Mouse (Mus musculus) heart, postnatal 36 days (tissue): ENCODE measurements around the gene Hsp90b1. TPM values are rescaled to one million over a fixed set of nuclear protein-coding genes. Genes with fewer than 3 reads are reported as not detected.
A peak's percentile ranks its signal among the peaks of the same experiment; 100 is the strongest.
"Not testable (repeated sequence)": the region's sequence is repeated elsewhere in the genome, so short reads cannot be mapped to it uniquely, and the experiment has no call there.

Experiments
- DNase-seq, 2 experiments: peaks; one replicate each; pipeline ENCODE4 v3.0.0; 2021 to 2022
- intact Hi-C: fragments of 180-260 bp; cut with DNase I; formaldehyde crosslinking; loops from one replicate; pipeline ENCODE4 v1.15.1; 2025
- total RNA-seq, 2 experiments: library from RNA; stranded (reverse); gene quantifications; 2 replicates each; pipeline ENCODE4 v1.2.3; 2021

The Hsp90b1 gene
- total RNA-seq, result 100 to 1,000 TPM; 360 to 389 TPM

DNA sequence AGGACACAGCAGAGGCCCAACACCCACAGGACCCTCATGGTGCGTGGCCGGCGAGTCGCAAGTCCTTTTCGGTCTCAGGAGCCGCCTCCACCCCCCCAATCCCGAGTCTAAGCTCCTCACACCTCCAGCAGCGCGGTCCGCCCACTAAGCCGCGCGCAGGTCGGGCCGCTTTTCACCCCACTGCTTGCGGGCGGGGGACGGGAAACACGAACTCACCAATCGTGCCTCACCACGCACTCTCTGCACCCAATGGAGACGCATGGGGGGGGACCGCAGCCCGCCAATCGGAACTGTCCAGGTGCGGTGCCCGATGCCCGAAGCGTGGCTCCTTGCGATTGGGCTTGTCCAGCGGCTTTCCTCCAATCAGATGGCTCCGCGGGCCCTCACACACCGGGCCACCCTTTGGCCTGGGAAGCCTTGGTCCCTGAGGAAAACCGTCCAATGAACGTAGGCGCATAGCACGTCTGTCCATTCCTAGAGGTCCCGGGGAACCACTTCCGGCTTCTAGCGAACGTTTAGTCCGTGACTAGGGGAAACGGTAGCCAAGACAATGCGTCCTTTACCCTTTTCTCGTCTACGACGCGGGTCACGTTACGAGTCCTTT is at the start of gene Hsp90b1, which contains the start of gene Ttc41:
Gene Hsp90b1, minus strand, starts transcription at position 192 of the 604 bp plus-strand sequence.
Gene Ttc41, plus strand, starts transcription at position 494 of the 604 bp plus-strand sequence.
- DNase-seq, result peak; percentile 95
- intact Hi-C loops, result loop anchor here (2.0 to 10.0 kb wide), 3 partner anchors 25 to 751 kb away; partner anchors contain the start of genes Fbxo7 and Rtcb

DNA sequence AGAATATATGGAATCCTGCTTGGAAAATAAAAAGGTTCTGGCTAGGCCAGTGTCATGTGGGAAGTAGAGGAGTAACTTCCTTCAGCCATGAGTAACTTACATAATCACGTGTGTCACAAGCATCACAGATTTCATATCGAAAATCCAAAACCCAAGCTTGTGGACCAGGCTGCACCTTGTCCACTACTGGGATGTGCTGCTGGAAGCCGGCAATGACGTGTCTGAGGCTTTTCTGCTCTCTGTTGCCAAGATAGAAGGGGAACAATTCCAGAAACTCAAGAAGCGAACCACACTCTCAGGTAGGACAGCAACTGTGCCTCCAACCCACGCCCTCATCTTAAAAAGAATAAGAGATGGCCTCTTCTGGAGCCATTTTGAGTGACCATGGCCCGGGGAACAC is 39.0 kb upstream of the Hsp90b1 start:
- DNase-seq, result no peak
- intact Hi-C loops, result no loop called here

DNA sequence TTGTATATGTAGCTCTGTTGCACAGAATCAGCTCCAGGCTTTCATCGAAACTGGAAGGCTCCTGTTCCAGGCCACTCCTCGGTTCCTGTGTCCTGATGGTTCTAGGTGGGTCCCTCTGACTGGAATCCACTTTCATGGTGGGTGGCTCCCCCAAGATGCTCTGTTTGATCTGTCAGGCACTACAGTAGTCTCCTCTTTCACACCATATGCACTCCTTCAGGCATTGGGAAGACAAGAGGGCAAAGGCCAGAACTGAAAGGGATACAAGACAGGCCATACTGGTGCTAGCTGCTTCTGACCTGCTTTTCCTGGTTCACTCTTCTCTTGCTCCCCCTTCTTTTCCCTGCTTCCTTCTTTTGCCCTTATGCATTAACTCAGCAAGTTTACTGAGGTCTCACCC is 37.6 kb upstream of the Hsp90b1 start:
- intact Hi-C loops, result no loop called here
- no peak for DNase-seq

DNA sequence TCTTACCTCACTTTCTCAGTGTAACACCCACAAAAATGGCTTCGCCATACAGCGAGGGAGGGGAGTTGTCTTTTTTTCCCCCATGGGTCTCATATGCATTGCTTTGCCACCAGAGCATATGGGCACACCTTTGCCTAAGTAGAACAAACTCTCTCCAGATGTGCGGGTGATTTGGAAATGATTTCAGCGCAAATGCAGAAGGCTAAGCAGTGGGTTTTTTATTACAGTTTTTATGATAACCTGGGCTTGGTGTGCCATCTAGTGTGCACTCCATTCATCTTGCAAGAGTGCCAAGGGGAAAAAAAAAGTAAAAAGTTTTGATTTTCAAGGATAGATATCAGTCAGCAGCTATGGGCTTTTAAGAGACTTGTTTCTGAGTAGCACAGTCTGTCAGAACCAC is 29.7 kb upstream of the Hsp90b1 start:
- DNase-seq, result no peak
- intact Hi-C loops, result no loop called here

DNA sequence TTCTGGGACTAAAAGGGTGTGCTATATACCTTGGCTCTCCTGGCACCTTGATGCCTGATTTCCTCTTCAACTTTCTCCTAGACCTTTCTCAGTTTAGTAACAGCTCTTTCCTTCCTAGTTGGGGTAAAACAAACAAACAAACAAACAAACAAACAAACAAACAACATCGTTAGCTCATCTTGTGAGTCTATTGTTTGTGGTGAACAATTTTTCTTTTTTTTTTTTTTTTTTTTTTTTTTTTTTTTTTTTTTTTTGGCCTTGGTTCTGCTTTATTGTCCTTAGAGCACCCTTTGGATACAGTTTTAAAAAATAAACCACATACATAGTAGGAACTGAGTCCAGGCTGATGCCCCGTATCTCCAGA is 26.2 kb upstream of the Hsp90b1 start:
- intact Hi-C loops, result loop anchor here (2.0 kb wide), 3 partner anchors 27 to 257 kb away; partner anchors contain the start of genes Hsp90b1 and Ttc41
- no peak for DNase-seq

DNA sequence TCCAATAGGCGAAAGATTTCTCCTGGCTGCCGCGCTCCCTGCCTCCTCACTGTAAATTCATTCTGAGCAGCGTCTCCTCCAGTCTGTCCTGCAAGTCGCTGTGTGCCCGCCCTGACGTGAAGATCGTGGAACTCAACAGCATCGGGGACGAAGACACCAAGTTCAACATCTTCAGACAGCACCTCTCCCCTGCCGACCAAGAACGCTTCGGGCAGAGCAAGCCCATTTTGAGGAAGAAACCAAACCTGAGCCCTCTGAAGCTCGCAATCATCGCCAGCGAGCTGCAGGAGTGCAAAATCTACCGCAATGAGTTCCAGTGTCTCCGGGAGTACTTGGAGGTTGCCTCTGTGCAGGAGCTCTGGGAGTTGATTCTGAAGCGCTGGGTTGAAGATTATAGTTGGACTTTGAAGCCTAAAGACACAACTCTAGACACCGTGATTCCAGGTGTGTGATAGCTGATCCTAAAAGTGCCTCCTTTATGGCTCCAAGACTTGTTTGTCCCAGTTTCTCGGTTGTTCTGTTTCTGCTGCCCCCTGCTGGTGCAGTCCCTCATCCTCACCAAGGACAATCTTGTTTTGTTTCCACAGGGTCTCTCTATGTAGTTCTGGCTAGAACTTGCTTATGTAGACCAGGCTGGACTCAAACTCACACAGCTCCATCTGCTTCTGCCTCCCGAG is 25.7 kb upstream of the Hsp90b1 start:
- intact Hi-C loops, result loop anchor here (2.0 kb wide), 3 partner anchors 26 to 256 kb away; partner anchors contain the start of genes Hsp90b1 and Ttc41
- peak; percentile 85 to 90 for DNase-seq

DNA sequence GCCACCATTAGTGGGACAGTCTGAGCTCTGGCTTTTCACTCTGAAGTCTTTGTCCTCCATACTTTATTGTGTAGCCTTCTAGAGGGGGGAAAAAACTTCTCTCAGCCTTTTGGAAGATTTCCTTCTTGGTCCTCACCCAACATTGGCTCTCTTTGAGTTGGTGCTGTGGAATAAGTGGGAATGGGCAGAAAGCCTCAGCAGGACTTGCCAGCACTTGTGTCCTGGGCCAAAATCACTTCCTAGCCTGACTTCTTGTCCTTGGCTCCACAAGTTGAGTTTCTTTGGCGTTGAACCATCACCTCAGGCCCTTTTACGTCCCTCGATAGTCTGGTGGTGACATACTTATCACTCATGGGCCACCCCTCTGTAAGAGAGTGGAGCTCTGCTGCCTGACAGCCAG is 22.9 kb upstream of the Hsp90b1 start:
- peak in 1 of 2 experiments; percentile 15 for DNase-seq
- intact Hi-C loops, result no loop called here

DNA sequence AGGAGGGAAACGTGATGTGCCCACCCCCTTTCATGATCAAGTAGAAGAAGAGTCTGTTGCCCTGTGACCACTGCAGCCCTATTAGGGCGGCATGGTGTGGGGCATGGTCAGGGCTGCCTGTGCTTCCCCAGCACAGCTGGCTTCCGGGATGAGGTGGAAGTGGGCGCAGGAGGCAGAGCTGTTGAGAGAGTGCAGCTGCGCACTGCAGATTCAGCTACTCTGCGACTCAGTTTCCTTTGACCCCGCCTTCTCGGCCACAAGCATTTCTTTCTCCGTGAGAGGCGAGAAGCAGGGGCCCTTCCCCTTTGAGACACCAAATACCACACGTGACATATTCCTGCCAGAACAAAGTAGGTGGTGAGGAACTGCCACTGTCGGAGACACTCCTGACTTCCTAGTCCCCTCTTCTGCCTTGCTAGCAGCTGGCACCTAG is 22.3 kb upstream of the Hsp90b1 start:
- peak; percentile 24 to 37 for DNase-seq
- intact Hi-C loops, result no loop called here

DNA sequence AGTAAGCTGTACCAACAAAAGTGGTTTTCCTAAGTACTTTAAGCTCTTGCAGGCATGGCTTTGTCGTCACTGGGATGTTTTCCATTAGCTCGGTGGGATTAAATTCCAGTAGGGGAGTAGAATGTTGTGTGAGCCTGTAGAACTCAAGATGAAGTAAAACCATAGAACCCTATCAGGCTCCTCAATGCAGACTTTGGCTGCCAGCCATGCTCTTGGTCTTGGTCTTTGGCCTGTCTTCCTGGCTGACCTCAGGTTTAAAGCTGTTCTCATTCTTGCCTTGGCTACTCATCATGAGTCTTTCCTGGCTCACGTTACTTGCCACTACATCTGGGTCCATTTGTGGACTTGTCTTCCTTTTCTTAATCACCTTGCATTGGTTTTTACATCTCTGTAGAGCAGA is 6.8 kb upstream of the Hsp90b1 start:
- no peak for DNase-seq
- intact Hi-C loops, result no loop called here

DNA sequence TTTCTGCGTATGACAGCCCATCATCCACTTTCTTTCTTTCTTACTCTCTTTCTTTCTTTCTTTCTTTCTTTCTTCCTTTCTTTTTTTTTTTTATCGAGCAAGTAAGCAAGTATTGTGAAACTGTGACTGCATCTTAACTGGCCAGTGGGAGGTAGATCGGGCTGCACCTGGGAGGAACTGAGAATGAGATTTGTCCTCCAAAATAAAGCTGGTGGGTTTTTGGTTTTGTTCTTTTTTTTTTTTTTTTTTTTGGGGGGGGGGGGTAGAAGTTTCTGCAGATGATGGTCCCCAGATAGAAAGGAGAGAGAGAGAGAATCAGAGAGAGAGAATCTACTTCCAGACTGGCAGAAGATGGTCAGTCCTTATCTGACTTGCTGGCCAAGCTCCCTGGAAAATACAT is 1.8 kb upstream of the Hsp90b1 start:
- no peak for DNase-seq
- intact Hi-C loops, result loop anchor here (2.0 to 10.0 kb wide), 3 partner anchors 72 to 752 kb away; partner anchors contain the start of genes Fbxo7, Nt5dc3 and Rtcb

DNA sequence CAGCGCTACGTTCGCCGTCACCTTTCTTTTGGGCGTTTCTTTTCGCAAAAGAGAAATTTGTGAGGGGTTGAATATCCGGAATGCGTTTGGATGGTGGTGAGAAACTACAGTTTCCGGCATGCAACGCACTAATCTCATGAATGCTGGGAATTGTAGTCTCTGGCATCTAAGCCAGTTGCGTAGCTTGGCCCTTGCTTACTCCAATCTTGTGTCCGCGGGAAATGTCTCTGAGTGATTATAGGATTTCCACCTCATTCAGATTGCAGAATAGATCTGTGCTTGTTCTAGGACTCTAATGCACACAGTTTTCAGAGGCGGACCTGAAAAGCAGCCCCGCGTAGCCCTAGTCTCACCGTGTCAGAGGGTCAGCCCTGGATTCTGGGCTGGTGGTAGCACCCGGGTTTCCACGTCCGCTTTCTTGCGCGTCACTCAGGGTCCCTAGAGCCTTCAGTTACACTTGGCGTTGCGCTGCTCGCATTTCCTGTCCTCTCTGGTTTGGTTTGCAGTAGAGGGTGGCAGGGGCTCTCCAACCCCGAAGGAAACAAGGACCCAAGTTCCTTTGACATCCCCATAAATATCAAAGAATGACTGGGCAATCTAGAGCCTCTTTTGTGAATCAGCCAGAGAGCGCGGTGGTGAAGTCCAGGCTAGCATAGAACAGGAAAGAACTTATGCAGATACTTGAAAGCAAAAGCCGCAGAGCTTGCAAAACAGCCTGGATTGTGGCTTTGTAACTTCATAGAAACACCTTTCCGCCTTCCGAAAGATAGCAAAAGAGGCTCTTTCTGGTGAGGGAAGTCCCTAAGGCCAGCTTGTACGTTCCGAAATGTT is 828 bp upstream of the Hsp90b1 start:
- peak; percentile 78 to 90 for DNase-seq
- intact Hi-C loops, result loop anchor here (2.0 to 10.0 kb wide), 4 partner anchors 25 to 751 kb away; partner anchors contain the start of genes Fbxo7, Nt5dc3 and Rtcb

DNA sequence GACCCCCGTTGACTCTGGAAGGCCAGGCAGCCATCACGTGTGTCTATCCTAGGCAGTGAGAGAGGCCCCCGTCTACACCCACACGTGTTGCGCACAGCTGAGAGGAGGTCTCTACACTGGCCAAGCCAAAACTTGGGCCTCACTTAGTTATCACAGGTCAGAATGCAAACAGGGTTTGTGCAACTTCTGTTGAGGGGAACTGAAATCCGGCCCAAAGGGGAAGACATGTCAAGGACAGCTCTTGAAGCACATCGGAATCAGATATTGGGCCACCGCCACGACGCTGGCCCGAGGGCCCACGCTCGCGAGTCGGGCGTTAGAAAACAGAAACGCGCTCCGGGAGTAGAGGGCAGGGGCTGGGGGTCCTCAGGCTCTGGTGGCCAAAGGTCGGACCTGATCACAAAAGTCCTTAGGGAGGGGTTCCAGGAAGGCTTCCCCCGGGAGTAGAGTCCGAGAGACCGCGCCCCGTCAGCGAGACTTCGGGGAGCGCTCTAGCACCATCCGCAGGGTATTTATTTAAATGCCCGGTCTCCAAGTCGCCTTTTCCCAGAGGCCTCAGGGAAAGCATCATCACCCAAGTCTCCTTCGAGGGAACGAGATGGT is 619 bp downstream of the Hsp90b1 start:
- DNase-seq, result peak; percentile 41 to 52
- intact Hi-C loops, result loop anchor here (2.0 to 10.0 kb wide), 3 partner anchors 26 to 750 kb away; partner anchors contain the start of genes Fbxo7 and Rtcb

DNA sequence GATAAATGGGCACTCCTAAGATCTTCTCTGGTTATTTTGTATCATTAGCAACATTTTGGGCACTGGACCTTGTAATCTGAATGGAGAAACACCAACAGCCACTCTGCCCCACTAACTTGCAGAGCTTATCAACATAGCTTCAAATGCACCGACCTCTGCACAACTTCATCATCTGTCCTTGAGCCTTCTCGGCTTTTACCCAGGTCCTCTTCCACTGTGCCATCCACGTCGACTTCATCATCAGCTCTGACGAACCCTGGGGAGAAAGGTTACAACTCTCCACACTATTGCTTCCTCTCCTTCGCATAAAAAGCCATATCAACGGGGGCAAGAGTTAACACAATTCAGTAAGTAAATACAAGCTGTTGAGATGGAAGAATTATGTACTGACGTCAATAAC is 1.2 kb downstream of the Hsp90b1 start:
- no peak for DNase-seq
- intact Hi-C loops, result loop anchor here (2.0 to 10.0 kb wide), 3 partner anchors 27 to 749 kb away; partner anchors contain the start of genes Fbxo7 and Rtcb

DNA sequence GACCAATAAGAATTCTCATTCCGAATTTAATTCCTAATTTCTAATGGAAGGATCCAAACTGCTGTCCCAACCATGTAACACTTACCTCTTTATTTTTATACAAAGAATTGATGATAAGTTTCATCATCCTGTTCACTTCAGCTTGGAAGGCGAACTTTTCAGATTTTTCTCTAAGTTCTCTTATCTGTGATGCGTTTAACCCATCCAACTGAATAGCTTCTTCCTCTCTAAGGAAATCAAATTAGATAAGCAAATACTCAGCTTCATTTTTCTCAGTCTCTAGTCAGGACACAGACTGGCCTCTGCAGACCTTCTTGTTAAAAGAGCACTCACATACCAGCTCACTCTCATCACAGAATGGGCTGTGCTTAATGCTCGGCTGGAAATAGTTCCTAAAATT is 1.9 kb downstream of the Hsp90b1 start:
- intact Hi-C loops, result loop anchor here (10.0 kb wide), 2 partner anchors 679 to 749 kb away; partner anchors contain the start of genes Fbxo7 and Rtcb
- DNase-seq, result no peak

DNA sequence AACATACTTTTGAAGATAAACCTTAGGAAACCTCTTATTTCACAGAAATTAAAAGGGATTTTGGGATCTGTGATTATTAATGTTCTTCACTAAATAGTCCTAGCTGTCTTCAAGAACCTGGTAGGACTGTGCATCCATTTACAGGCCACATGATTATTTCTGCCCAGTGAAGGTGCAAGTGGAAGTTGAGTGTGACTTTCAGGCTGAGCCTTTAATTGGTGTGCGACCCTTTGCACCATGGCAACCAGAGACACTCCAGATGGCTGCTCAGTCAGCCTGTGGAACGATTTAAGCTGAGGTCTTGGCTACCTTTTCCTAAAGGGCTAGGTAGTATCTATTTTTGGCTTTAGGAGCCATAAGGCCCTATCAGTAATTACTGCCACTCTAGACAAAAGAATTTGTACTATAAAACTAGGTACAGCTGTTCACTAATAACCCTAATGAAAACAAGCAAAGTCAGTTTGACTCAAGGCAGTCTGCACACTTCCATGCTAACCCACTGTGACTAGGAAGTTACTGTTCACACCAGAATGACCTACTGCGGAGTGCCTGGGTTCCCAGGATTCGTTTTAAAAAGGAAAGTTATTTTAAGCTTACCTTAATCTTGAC is 2.9 kb downstream of the Hsp90b1 start:
- intact Hi-C loops, result loop anchor here (10.0 kb wide), 2 partner anchors 678 to 748 kb away; partner anchors contain the start of genes Fbxo7 and Rtcb
- no peak for DNase-seq

DNA sequence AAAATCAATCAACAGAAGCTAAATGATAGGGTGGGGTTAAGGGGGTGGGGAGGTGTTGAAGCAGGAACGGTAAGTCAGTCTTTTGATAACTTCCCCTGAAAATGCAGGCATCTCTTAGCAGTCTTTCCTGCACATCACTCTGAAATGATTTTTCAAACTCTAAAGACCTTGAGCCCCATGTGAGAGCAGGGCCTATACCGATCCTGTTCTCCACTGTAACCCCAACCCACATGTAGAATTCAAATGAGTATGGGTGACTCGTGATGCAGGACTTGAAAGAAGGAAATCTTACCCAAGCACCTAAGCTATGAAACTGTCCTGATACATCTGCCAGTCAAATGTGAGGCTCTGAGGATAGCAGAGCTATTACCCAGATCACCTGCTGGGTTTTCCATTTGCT is 4.3 kb downstream of the Hsp90b1 start:
- no peak for DNase-seq
- intact Hi-C loops, result loop anchor here (10.0 kb wide), 2 partner anchors 676 to 746 kb away; partner anchors contain the start of genes Fbxo7 and Rtcb

DNA sequence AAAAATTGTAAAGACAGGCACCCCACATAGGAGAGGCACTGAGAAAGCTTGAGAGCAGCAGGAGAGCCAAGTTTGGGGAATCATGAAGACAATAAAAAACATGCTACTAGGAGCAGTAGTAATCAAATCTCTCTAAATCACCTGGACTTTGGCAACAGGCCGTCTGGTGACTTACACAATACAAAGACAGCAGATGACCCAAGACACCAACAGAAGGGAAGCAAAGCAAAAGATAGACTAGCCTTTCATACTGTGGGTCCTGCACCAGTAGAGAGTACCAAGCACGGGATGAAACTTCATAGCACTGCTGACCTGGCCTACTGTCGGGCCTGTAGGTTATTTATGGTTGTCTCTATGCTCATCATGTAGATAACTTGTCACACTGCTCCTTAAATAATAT is 5.1 kb downstream of the Hsp90b1 start:
- intact Hi-C loops, result loop anchor here (10.0 kb wide), 2 partner anchors 675 to 745 kb away; partner anchors contain the start of genes Fbxo7 and Rtcb
- DNase-seq, result no peak

DNA sequence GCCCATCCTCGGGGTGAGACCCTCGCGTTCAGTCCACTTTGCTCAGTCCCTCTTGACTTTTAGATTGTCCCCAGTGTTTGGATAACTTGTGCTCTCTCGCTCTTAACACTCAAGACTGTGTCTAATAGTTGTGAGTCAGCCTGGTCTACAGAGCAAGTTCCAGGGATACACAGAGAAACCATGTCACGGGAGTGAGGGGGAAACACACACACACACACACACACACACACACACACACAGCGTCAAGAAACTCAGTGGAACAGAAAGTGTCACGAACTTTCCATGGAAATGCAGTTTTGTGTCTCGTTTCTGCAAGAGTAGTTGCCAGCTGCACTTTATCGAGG is 19.3 kb downstream of the Hsp90b1 start:
- intact Hi-C loops, result not testable (repeated sequence)

DNA sequence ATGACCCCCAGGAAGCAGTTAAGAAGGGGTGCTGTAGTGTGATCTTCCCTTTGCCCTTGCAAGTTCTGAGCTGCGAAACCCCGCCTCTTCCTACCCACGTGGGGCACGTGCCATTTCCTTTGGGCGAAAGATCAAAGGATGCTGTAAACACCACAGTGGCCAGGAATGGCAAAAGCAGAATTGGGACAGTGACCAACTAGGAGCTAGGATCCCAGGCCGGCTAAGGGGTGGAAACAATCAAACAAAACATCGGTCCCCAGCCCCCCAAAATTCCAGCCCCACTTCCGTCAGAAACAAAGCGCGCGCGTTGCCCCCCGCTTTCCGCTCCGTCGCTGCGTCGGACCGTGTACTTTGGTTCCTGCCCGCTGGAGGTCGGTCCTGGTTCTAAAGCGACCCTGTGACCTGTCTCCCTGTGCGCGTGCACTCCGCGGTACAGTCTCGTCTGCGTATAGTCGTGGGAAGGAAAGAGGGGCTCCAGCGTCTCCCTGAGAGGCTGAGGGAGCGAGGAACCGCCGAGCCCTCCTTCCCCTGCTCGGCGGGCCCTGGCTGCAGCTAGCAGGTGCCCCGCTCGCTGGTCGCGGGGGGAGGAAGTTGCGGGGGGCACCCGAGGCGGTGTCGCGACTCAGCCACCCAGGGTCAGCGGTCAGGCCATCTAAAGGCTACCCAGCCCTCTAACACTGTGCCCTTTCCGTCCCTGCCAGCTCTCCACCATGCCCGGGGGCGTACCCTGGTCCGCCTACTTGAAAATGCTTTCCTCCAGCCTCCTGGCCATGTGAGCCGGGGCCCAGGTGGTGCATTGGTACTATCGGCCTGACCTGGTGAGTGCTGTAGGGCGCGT is 19.9 kb downstream of the Hsp90b1 start:
- DNase-seq, result peak; percentile 79 to 84
- intact Hi-C loops, result not testable (repeated sequence)

More for the DNA sequence above, 19.3 kb downstream of the Hsp90b1 start:
- DNase-seq, result not testable (repeated sequence)
